Mouse (Mus musculus): ENCODE data around the gene 4932438H23Rik. TPM values are rescaled to one million over a fixed set of nuclear protein-coding genes. Genes with fewer than 3 reads are reported as not detected.

The 4932438H23Rik gene
- polyA plus RNA-seq, 1 experiment from 2014 or later = not detected

GRCm38 (mm10) chr16:91056043-91056821, 38.7 kb downstream of the 4932438H23Rik start:
- no peaks in the 10 kb centered on the region for H3K36me3 ChIP-seq (ENCODE audit: control insufficient read depth, insufficient read depth)
- no peak overlapping the region for H3K4me3 ChIP-seq (ENCODE audit: low read length)
- WGBS = 45% methylated on average over 16 of the region's 16 CpGs
- H3K4me1 ChIP-seq (ENCODE audit: control insufficient read depth, insufficient read depth, low read length) = peaks cover 9% of the 10 kb centered on the region
- peak; percentile 41 for ATAC-seq (replicated peaks; ENCODE audit: extremely low read depth, insufficient read depth, low FRiP score)
- no peak overlapping the region for H3K9ac ChIP-seq (ENCODE audit: low read length)
- H3K27ac ChIP-seq (ENCODE audit: low read length) = 0 out of 2 replicates have a peak overlapping the region, but pooled peaks have one; percentile 4
- H3K9me3 ChIP-seq (replicated peaks; ENCODE audit: control insufficient read depth, low read length) = no peaks in the 10 kb centered on the region
- 0 out of 2 replicates have a peak, but pooled peaks cover 4% of the 10 kb centered on the region for H3K27me3 ChIP-seq (ENCODE audit: control insufficient read depth, insufficient read depth, low read length)
- peak overlapping the region; percentile 26 for H3K4me2 ChIP-seq (ENCODE audit: low read depth, low read length)

- no peak overlapping the region for H3K27ac ChIP-seq (ENCODE audit: low read length)
- no peak overlapping the region for H3K9ac ChIP-seq (ENCODE audit: low read length)
- no peak overlapping the region for H3K4me2 ChIP-seq (ENCODE audit: low read depth, low read length)
- ATAC-seq (replicated peaks; ENCODE audit: extremely low read depth, insufficient read depth, low FRiP score) = no peak
- no peak overlapping the region for H3K4me3 ChIP-seq (ENCODE audit: low read length)
- H3K4me1 ChIP-seq (ENCODE audit: control insufficient read depth, insufficient read depth, low read length) = peaks cover 9% of the 10 kb centered on the region
- H3K36me3 ChIP-seq (ENCODE audit: control insufficient read depth, insufficient read depth) = no peaks in the 10 kb centered on the region
- 0 out of 2 replicates have a peak, but pooled peaks cover 4% of the 10 kb centered on the region for H3K27me3 ChIP-seq (ENCODE audit: control insufficient read depth, insufficient read depth, low read length)
- H3K9me3 ChIP-seq (replicated peaks; ENCODE audit: control insufficient read depth, low read length) = no peaks in the 10 kb centered on the region
- 79% methylated on average over 5 of the region's 5 CpGs for WGBS
Measured at GRCm38 (mm10) chr16:91055150-91055549, 39.8 kb downstream of the 4932438H23Rik start.

GRCm38 (mm10) chr16:91053599-91053998, 41.3 kb downstream of the 4932438H23Rik start:
- no peak overlapping the region for H3K27ac ChIP-seq (ENCODE audit: low read length)
- H3K4me3 ChIP-seq (ENCODE audit: low read length) = no peak overlapping the region
- WGBS = 49% methylated on average over 8 of the region's 8 CpGs
- H3K4me2 ChIP-seq (ENCODE audit: low read depth, low read length) = no peak overlapping the region
- H3K36me3 ChIP-seq (ENCODE audit: control insufficient read depth, insufficient read depth) = no peaks in the 10 kb centered on the region
- no peak for ATAC-seq (replicated peaks; ENCODE audit: extremely low read depth, insufficient read depth, low FRiP score)
- peaks cover 9% of the 10 kb centered on the region for H3K4me1 ChIP-seq (ENCODE audit: control insufficient read depth, insufficient read depth, low read length)
- H3K27me3 ChIP-seq (ENCODE audit: control insufficient read depth, insufficient read depth, low read length) = no peaks in the 10 kb centered on the region
- H3K9me3 ChIP-seq (replicated peaks; ENCODE audit: control insufficient read depth, low read length) = no peaks in the 10 kb centered on the region
- no peak overlapping the region for H3K9ac ChIP-seq (ENCODE audit: low read length)

GRCm38 (mm10) chr16:91045511-91045910, 49.4 kb downstream of the 4932438H23Rik start:
- no peak overlapping the region for H3K27ac ChIP-seq (ENCODE audit: low read length)
- peaks cover 11% of the 10 kb centered on the region for H3K4me1 ChIP-seq (ENCODE audit: control insufficient read depth, insufficient read depth, low read length)
- no peaks in the 10 kb centered on the region for H3K9me3 ChIP-seq (replicated peaks; ENCODE audit: control insufficient read depth, low read length)
- no peaks in the 10 kb centered on the region for H3K27me3 ChIP-seq (ENCODE audit: control insufficient read depth, insufficient read depth, low read length)
- 56% methylated on average over 8 of the region's 8 CpGs for WGBS
- H3K4me3 ChIP-seq (ENCODE audit: low read length) = no peak overlapping the region
- ATAC-seq (replicated peaks; ENCODE audit: extremely low read depth, insufficient read depth, low FRiP score) = no peak
- no peak overlapping the region for H3K4me2 ChIP-seq (ENCODE audit: low read depth, low read length)
- no peaks in the 10 kb centered on the region for H3K36me3 ChIP-seq (ENCODE audit: control insufficient read depth, insufficient read depth)
- no peak overlapping the region for H3K9ac ChIP-seq (ENCODE audit: low read length)

- H3K9me3 ChIP-seq (replicated peaks; ENCODE audit: control insufficient read depth, low read length) = no peaks in the 10 kb centered on the region
- H3K4me2 ChIP-seq (ENCODE audit: low read depth, low read length) = peak within 1 kb of the TSS; percentile 89
- H3K4me1 ChIP-seq (ENCODE audit: control insufficient read depth, insufficient read depth, low read length) = peaks cover 11% of the 10 kb centered on the region
- H3K9ac ChIP-seq (ENCODE audit: low read length) = peak within 1 kb of the TSS; percentile 98
- WGBS = under 1% methylated on average over 65 of the region's 70 CpGs
- H3K27me3 ChIP-seq (ENCODE audit: control insufficient read depth, insufficient read depth, low read length) = no peaks in the 10 kb centered on the region
- ATAC-seq (replicated peaks; ENCODE audit: extremely low read depth, insufficient read depth, low FRiP score) = peak; percentile 96
- no peaks in the 10 kb centered on the region; the same call in 1 of the 2 replicates for H3K36me3 ChIP-seq (ENCODE audit: control insufficient read depth, insufficient read depth)
- H3K4me3 ChIP-seq (ENCODE audit: low read length) = peak within 1 kb of the TSS; percentile 98
- H3K27ac ChIP-seq (ENCODE audit: low read length) = peak within 1 kb of the TSS; percentile 97
Measured at GRCm38 (mm10) chr16:91044270-91045182, 50.4 kb downstream of the 4932438H23Rik start, which contains the start of gene Paxbp1. TSS of gene Paxbp1 (minus strand) at chr16:91044543.

GRCm38 (mm10) chr16:91043461-91044248, 51.3 kb downstream of the 4932438H23Rik start:
- Histone ChIP-seq H3K27ac (ENCODE audit: low read length) (peak overlapping the region; percentile 97), H3K4me3 (ENCODE audit: low read length) (peak overlapping the region; percentile 98), H3K27me3 (ENCODE audit: control insufficient read depth, insufficient read depth, low read length) (no peaks in the 10 kb centered on the region), H3K9me3 (replicated peaks; ENCODE audit: control insufficient read depth, low read length) (no peaks in the 10 kb centered on the region), H3K36me3 (ENCODE audit: control insufficient read depth, insufficient read depth) (no peaks in the 10 kb centered on the region; the same call in 1 of the 2 replicates), H3K9ac (ENCODE audit: low read length) (peak overlapping the region; percentile 98), H3K4me2 (ENCODE audit: low read depth, low read length) (peak overlapping the region; percentile 89), H3K4me1 (ENCODE audit: control insufficient read depth, insufficient read depth, low read length) (peaks cover 11% of the 10 kb centered on the region)
- peak; percentile 69 for ATAC-seq (replicated peaks; ENCODE audit: extremely low read depth, insufficient read depth, low FRiP score)
- WGBS = under 1% methylated on average over 49 of the region's 63 CpGs

GRCm38 (mm10) chr16:91042640-91043039, 52.3 kb downstream of the 4932438H23Rik start:
- Histone ChIP-seq H3K4me2 (ENCODE audit: low read depth, low read length) (peak overlapping the region; percentile 62), H3K4me3 (ENCODE audit: low read length) (peak overlapping the region; percentile 24), H3K27me3 (ENCODE audit: control insufficient read depth, insufficient read depth, low read length) (no peaks in the 10 kb centered on the region), H3K27ac (ENCODE audit: low read length) (no peak overlapping the region), H3K9ac (ENCODE audit: low read length) (peak overlapping the region; percentile 62), H3K9me3 (replicated peaks; ENCODE audit: control insufficient read depth, low read length) (no peaks in the 10 kb centered on the region), H3K36me3 (ENCODE audit: control insufficient read depth, insufficient read depth) (peaks cover 3% of the 10 kb centered on the region; the same call in 1 of the 2 replicates), H3K4me1 (ENCODE audit: control insufficient read depth, insufficient read depth, low read length) (peaks cover 13% of the 10 kb centered on the region)
- 36% methylated on average over 1 of the region's 1 CpGs for WGBS
- ATAC-seq (replicated peaks; ENCODE audit: extremely low read depth, insufficient read depth, low FRiP score) = no peak

- Histone ChIP-seq H3K36me3 (ENCODE audit: control insufficient read depth, insufficient read depth) (peaks cover 51% of the 10 kb centered on the region), H3K4me1 (ENCODE audit: control insufficient read depth, insufficient read depth, low read length) (peaks cover 2% of the 10 kb centered on the region; the same call in 1 of the 2 replicates), H3K27me3 (ENCODE audit: control insufficient read depth, insufficient read depth, low read length) (no peaks in the 10 kb centered on the region), H3K4me2 (ENCODE audit: low read depth, low read length) (no peak overlapping the region), H3K9me3 (replicated peaks; ENCODE audit: control insufficient read depth, low read length) (no peaks in the 10 kb centered on the region), H3K9ac (ENCODE audit: low read length) (no peak overlapping the region), H3K27ac (ENCODE audit: low read length) (no peak overlapping the region), H3K4me3 (ENCODE audit: low read length) (no peak overlapping the region)
- WGBS = 85% methylated on average over 10 of the region's 10 CpGs
- no peak for ATAC-seq (replicated peaks; ENCODE audit: extremely low read depth, insufficient read depth, low FRiP score)
Measured at GRCm38 (mm10) chr16:91035866-91036265, 59.1 kb downstream of the 4932438H23Rik start.

All from heart, embryonic 16.5 days (tissue).